Mouse (Mus musculus) liver, embryonic 14.5 days (tissue): Measurements from ENCODE around the gene Prcd.

Source experiments
- CTCF ChIP-seq: IDR thresholded peaks from 2 replicates; pipeline ENCODE4 v1.5.1; 2016; ENCODE audit warnings: antibody characterized with exemption, low read depth, control low read depth
- EP300 ChIP-seq: IDR thresholded peaks from 2 replicates; pipeline ENCODE4 v1.6.1; 2016; ENCODE audit warnings: antibody characterized with exemption, low read depth

DNA sequence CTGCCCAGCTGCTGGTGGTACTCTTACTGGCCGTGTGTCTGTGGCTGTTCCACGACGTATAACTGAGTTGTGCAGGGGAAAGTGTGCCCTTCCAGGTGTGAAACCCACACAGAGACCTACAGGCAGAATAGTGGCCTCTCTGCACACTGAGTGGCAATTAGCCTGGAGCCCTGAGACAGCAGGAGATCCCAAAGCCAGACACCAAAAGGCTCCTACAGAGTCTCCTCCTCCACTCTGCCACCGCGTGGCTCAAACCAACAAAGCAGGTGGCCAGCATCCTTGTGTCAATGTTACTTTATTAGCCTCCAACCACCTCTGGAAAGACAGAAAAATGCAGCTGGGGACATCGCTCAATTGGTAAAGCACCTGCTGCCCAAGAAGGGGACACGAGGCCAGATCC, 15.5 kb downstream of the Prcd start:
- TF ChIP-seq CTCF (peak; percentile 34; the same call in 1 of the 2 replicates), EP300 (no peak)
